Mouse (Mus musculus) heart, postnatal 0 days (tissue): ENCODE measurements at regions not wholly inside any gene's neighbourhood (a gene's known extent, or its start where the extent isn't known, plus 50 kb on each side); places are given as distances from the start of the nearest gene placed in this dataset.

Experiments
- ATAC-seq: fragments of 200-750 bp; cut with Nextera tagmentation; 2 replicates; pipeline ENCODE4 v1.8.0; 2017; ENCODE audit warnings: low read depth, moderate number of reproducible peaks, moderate library complexity; ENCODE audit not compliant: insufficient read depth
- DNase-seq: peaks from one replicate; pipeline ENCODE4 v3.0.0-alpha.2; 2016; ENCODE audit warnings: low spot score
- H3K27ac ChIP-seq: fragments of 300-500 bp; sonication (generic); 2 replicates; pipeline ENCODE4 v1.5.1; 2014; ENCODE audit warnings: low read depth, mild to moderate bottlenecking
- H3K27me3 ChIP-seq: fragments of 300-500 bp; sonication (generic); 2 replicates; pipeline ENCODE4 v1.6.1; 2014; ENCODE audit warnings: low read length, mixed read lengths; ENCODE audit not compliant: control insufficient read depth, insufficient read depth
- H3K36me3 ChIP-seq: fragments of 300-500 bp; sonication (generic); replicated peaks from 2 replicates; pipeline ENCODE4 v1.6.1; 2014; ENCODE audit warnings: low read length, mixed read lengths; ENCODE audit not compliant: control insufficient read depth, insufficient read depth
- H3K4me1 ChIP-seq: fragments of 300-500 bp; sonication (generic); 2 replicates; pipeline ENCODE4 v1.6.1; 2014; ENCODE audit warnings: antibody characterized with exemption; ENCODE audit not compliant: control insufficient read depth, insufficient read depth
- H3K4me2 ChIP-seq: fragments of 300-500 bp; sonication (generic); 2 replicates; pipeline ENCODE4 v1.6.1; 2014; ENCODE audit warnings: low read depth, mild to moderate bottlenecking, low read length, moderate library complexity
- H3K4me3 ChIP-seq: fragments of 300-500 bp; sonication (generic); 2 replicates; pipeline ENCODE4 v1.5.1; 2014; ENCODE audit warnings: low read depth, low read length
- H3K9ac ChIP-seq: fragments of 300-500 bp; sonication (generic); replicated peaks from 2 replicates; pipeline ENCODE4 v1.6.1; 2014; ENCODE audit warnings: low read depth, low read length, mixed read lengths
- H3K9me3 ChIP-seq: fragments of 300-500 bp; sonication (generic); replicated peaks from 2 replicates; pipeline ENCODE4 v1.6.1; 2016; ENCODE audit warnings: low read length; ENCODE audit not compliant: control insufficient read depth
- CTCF ChIP-seq: IDR thresholded peaks from 2 replicates; pipeline ENCODE4 v1.5.1; 2016; ENCODE audit warnings: antibody characterized with exemption, control low read depth, low read depth
- EP300 ChIP-seq: IDR thresholded peaks from 2 replicates; pipeline ENCODE4 v1.6.1; 2016; ENCODE audit warnings: antibody characterized with exemption, low read depth
- WGBS: fragments of 180-500 bp; shearing (Covaris S2); extraction: QIAGEN DNeasy Blood & Tissue Kit; methylation state at CpG from one replicate; pipeline ENCODE4 v1.1.7; 2014; 5-methylcytosine and 5-hydroxymethylcytosine counted together

DNA sequence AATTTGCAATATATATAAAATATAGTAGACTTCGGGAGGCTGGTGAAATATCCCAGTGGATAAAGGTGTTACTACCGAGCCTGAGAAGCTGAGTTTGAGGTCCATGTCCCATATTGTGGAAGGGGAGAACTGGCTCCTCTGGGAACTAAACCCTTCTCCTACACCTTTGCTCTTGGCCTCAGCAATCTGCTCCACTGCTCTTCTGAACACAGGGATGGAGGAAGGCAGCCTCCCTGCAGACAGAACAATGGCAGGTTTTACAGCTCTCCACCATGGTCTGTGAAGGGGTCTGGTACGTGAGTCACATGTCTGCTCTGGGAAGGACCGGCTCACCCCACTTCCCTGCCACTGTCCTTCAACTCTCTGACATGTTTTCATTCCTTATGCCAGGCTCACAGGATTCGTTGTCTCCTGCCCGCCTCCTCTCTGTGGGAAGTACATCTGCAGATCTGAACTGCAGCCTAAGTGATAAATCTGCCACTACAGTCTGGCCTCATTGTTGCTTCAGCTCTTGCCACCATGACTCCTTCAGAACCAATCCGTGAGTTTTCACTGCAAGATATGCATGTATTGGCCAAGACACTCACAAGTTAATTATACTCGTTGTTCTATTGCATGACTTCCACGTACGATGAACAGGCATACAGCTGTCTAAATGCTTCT lies 220.0 kb upstream of the Gm9767 start:
- 63% methylated on average over 10 of the region's 10 CpGs for WGBS
- Histone ChIP-seq H3K9ac (no peak overlapping the region), H3K27me3 (no peaks in the 10 kb centered on the region), H3K9me3 (no peaks in the 10 kb centered on the region), H3K36me3 (no peaks in the 10 kb centered on the region), H3K27ac (no peak overlapping the region), H3K4me3 (no peak overlapping the region), H3K4me2 (no peak overlapping the region), H3K4me1 (no peaks in the 10 kb centered on the region)
- TF ChIP-seq EP300 (no peak), CTCF (no peak)
- ATAC-seq (no peak), DNase-seq (no peak)

DNA sequence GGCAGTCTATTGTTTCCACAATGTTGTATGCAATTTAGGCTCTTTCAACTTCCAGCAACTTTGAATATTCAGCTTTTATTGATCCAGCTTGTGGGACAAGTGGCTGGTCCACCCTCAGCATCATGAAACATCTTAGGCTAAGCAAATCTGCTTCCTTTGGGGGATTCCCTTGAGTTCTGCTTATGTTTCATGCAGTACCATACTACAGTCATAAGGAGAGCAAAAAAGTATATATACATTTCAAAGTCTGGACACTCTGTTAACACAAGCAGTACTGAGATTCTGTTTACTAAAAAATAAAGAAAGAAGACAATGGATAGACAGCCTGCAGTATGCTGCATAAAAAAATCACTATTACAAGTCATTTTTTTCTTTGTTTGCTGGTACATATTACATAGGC lies 233.7 kb upstream of the Gm9767 start:
- DNase-seq, result no peak
- no peak for TF ChIP-seq CTCF
- no peak for TF ChIP-seq EP300
- no peak overlapping the region for H3K4me2 ChIP-seq
- no peaks in the 10 kb centered on the region for H3K27me3 ChIP-seq
- no peak overlapping the region for H3K4me3 ChIP-seq
- H3K27ac ChIP-seq, result no peak overlapping the region
- H3K4me1 ChIP-seq, result no peaks in the 10 kb centered on the region
- no peak overlapping the region for H3K9ac ChIP-seq
- no peaks in the 10 kb centered on the region for H3K36me3 ChIP-seq
- ATAC-seq, result no peak
- H3K9me3 ChIP-seq, result no peaks in the 10 kb centered on the region

DNA sequence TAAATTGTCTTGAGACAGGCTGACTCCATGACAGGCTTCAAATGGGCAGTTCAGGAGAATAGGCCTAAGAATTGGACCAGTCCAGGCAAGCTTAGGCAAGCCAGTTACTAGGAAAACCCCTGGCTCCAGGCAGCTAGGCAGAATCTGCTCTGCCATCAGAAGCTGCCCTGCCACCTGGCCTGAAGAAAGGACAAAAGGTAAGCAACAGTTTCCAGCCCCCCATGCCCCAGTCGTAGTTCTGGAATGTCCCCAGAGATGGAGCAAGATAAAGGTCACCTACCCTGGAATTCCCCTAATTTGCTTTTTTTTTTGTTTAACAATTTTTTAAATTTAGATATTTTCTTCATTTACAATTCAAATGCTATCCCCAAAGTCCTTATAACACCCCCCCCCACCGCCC lies 248.8 kb upstream of the Gm9767 start:
- H3K27me3 ChIP-seq, result no peaks in the 10 kb centered on the region
- no peak overlapping the region for H3K4me2 ChIP-seq
- DNase-seq (no peak), ATAC-seq (no peak)
- no peak overlapping the region for H3K4me3 ChIP-seq
- 68% methylated on average over 2 of the region's 2 CpGs for WGBS
- TF ChIP-seq CTCF (no peak), EP300 (no peak)
- no peak overlapping the region for H3K27ac ChIP-seq
- no peaks in the 10 kb centered on the region for H3K36me3 ChIP-seq
- no peaks in the 10 kb centered on the region for H3K4me1 ChIP-seq
- H3K9ac ChIP-seq, result no peak overlapping the region
- no peaks in the 10 kb centered on the region for H3K9me3 ChIP-seq

DNA sequence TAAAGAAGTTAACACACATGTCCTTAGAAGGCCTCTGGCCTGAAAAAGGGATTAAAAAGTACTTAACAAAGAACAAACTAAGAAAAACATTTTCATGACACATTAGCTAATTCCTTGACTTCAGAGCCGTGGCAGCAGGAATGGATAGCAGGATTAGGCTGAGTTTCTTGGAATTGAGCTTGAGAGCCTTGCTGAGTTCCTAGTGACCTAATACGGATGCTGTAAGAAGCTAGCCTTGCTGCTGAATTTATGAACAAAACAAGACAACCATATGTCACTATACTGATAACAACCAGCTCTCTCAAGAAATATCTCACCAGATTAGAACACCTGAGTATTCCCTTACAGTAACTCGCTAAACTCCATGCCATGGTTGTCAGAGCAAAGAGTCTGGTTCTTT lies 268.2 kb upstream of the Smlr1 start:
- 52% methylated on average over 3 of the region's 3 CpGs for WGBS
- Histone ChIP-seq H3K9ac (no peak overlapping the region), H3K27ac (no peak overlapping the region), H3K4me3 (no peak overlapping the region), H3K9me3 (no peaks in the 10 kb centered on the region), H3K27me3 (no peaks in the 10 kb centered on the region), H3K4me2 (no peak overlapping the region), H3K4me1 (no peaks in the 10 kb centered on the region), H3K36me3 (no peaks in the 10 kb centered on the region)
- TF ChIP-seq CTCF (no peak), EP300 (no peak)
- DNase-seq, result no peak
- ATAC-seq, result no peak

DNA sequence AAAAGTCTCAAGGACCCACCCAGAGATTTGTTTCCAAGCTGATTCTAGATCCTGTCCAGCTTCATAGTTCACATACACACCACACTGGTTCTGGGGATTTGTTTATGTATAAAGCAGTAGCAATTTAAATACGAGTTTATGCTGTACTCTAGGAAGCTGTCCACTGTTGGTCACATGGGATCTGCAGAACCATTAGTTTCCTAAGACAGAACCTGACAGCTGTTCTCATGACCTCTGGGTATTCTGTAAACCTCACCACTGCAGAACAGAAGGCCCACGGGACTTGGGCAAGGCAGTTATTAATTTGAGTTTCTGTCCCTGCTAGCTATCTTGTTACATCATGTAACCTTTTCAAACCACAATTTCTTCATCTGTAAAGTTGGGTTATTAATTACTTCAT lies 265.4 kb upstream of the Smlr1 start:
- Histone ChIP-seq H3K36me3 (no peaks in the 10 kb centered on the region), H3K27ac (no peak overlapping the region), H3K4me2 (no peak overlapping the region), H3K27me3 (no peaks in the 10 kb centered on the region), H3K9ac (no peak overlapping the region), H3K4me3 (no peak overlapping the region), H3K4me1 (no peaks in the 10 kb centered on the region), H3K9me3 (no peaks in the 10 kb centered on the region)
- ATAC-seq (no peak), DNase-seq (no peak)
- whole genome bisulfite sequencing, result 55% methylated on average over 2 of the region's 2 CpGs
- TF ChIP-seq EP300, result no peak

DNA sequence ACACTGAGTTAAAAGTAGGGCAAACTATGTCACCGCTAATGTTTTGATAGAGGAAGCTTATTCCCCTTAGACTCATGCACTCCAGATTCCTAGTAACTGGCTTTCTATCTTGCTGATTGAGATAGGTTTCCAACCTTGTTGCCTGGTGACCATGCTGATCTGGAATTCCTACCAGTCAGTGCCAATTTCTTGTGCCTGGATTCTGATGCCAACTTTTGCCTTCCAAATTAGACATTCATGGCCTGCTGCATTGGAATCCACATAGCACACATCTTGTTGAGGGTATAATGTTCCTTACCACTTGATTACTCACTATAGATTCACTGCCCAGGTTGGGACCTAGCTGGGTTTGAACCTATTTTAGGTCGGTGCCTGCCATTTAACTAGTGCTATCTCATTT lies 262.8 kb upstream of the Smlr1 start:
- Histone ChIP-seq H3K9me3 (no peaks in the 10 kb centered on the region), H3K4me2 (no peak overlapping the region), H3K9ac (no peak overlapping the region), H3K27me3 (no peaks in the 10 kb centered on the region), H3K4me3 (no peak overlapping the region), H3K36me3 (no peaks in the 10 kb centered on the region), H3K4me1 (no peaks in the 10 kb centered on the region), H3K27ac (no peak overlapping the region)
- ATAC-seq (no peak), DNase-seq (no peak)
- no peak for TF ChIP-seq CTCF
- TF ChIP-seq EP300, result no peak
- WGBS, result 79% methylated on average over 2 of the region's 2 CpGs
